Mouse (Mus musculus) E14TG2a.4 (cell line): ENCODE measurements around the gene Zfp212.
A peak's percentile ranks its signal among the peaks of the same experiment; 100 is the strongest.

Source experiments
- H3K27me3 ChIP-seq: 2 replicates; pipeline ENCODE4 v1.6.1; 2014; ENCODE audit warnings: low read length, control low read depth; ENCODE audit not compliant: insufficient read depth
- H3K36me3 ChIP-seq: 2 replicates; pipeline ENCODE4 v1.6.1; 2014; ENCODE audit warnings: low read length, control low read depth; ENCODE audit not compliant: insufficient read depth
- H3K4me1 ChIP-seq: replicated peaks from 2 replicates; pipeline ENCODE4 v1.6.1; 2014; ENCODE audit warnings: low read depth, low read length, control low read depth
- H3K4me3 ChIP-seq: replicated peaks from 2 replicates; pipeline ENCODE4 v1.5.1; 2014; ENCODE audit warnings: mild to moderate bottlenecking, low read length
- H3K9me3 ChIP-seq: 2 replicates; pipeline ENCODE4 v1.6.1; 2014; ENCODE audit warnings: low read length, control low read depth
- CTCF ChIP-seq: conservative IDR thresholded peaks from 2 replicates; pipeline ENCODE4 v1.5.1; 2014; ENCODE audit warnings: low read length
- NANOG ChIP-seq: IDR thresholded peaks from 2 replicates; pipeline ENCODE4 v1.6.1; 2014; ENCODE audit warnings: borderline replicate concordance, low read length, mixed read lengths
- POU5F1 ChIP-seq: IDR thresholded peaks from 2 replicates; pipeline ENCODE4 v1.6.1; 2014; ENCODE audit warnings: low read length, borderline replicate concordance

The Zfp212 gene

GRCm38 (mm10) chr6:47917051-47917450 is 3.2 kb upstream of the Zfp212 start:
- Histone ChIP-seq H3K36me3 (no peaks in the 10 kb centered on the region), H3K27me3 (no peaks in the 10 kb centered on the region), H3K4me1 (peaks cover 45% of the 10 kb centered on the region), H3K9me3 (no peaks in the 10 kb centered on the region), H3K4me3 (no peak overlapping the region)
- TF ChIP-seq POU5F1, result no peak
- no peak for TF ChIP-seq CTCF

- Histone ChIP-seq H3K36me3 (no peaks in the 10 kb centered on the region; the same call in 1 of the 2 replicates), H3K4me1 (peaks cover 55% of the 10 kb centered on the region), H3K27me3 (no peaks in the 10 kb centered on the region), H3K4me3 (no peak overlapping the region), H3K9me3 (no peaks in the 10 kb centered on the region)
- TF ChIP-seq POU5F1 (no peak), NANOG (no peak), CTCF (no peak)
Measured at GRCm38 (mm10) chr6:47918768-47919274, 1.5 kb upstream of the Zfp212 start.

GRCm38 (mm10) chr6:47919646-47920446 is 430 bp upstream of the Zfp212 start:
- Histone ChIP-seq H3K4me1 (peaks cover 55% of the 10 kb centered on the region), H3K27me3 (no peaks in the 10 kb centered on the region), H3K4me3 (peak overlapping the region; percentile 92), H3K9me3 (no peaks in the 10 kb centered on the region), H3K36me3 (no peaks in the 10 kb centered on the region; the same call in 1 of the 2 replicates)
- TF ChIP-seq NANOG, result no peak
- TF ChIP-seq POU5F1, result no peak
- no peak for TF ChIP-seq CTCF

- peaks cover 17% of the 10 kb centered on the region for H3K9me3 ChIP-seq
- peaks cover 42% of the 10 kb centered on the region for H3K27me3 ChIP-seq
- H3K4me3 ChIP-seq, result peak overlapping the region; percentile 78
- no peak for TF ChIP-seq NANOG
- TF ChIP-seq CTCF, result no peak
- TF ChIP-seq POU5F1, result no peak
- peaks cover 11% of the 10 kb centered on the region for H3K4me1 ChIP-seq
- H3K36me3 ChIP-seq, result no peaks in the 10 kb centered on the region
Measured at GRCm38 (mm10) chr6:47942461-47942860, 22.2 kb downstream of the Zfp212 start.

DNA sequence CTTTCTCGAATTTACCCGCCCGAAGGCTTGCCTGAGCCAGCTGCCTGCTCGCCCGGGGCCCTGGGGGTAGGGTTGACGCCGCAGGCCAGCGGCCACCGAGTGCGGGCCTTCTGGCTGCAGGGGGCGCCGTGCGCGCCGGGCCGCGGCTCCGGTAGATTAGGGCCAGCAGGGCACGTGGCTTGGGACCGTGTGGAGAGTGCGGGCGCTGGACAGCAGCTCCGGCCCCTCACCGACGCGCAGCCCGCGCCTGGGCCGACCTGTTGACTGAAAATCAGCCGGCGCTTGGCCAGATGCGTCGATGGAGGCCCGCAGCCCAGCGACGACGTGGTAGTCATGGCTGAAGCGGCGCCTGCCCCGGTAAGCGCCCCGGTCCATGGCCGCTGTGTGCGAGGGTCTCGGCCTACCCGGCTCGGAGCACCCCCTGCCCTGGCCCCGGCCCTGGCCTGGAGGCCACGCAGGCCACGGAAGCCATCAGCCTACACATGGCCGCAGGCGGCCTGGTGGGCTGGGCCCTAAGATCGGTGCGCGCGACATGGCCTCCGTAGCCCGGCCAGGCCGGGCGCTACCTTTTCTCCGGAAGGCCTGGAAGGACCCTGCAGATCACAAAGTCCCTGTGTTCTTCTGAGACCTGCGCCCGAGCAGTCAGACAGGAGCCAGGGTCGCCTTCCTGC is 22.9 kb downstream of the Zfp212 start:
- TF ChIP-seq CTCF, result no peak
- no peak for TF ChIP-seq POU5F1
- TF ChIP-seq NANOG, result no peak
- Histone ChIP-seq H3K9me3 (peaks cover 17% of the 10 kb centered on the region), H3K4me3 (peak overlapping the region; percentile 78), H3K4me1 (peaks cover 11% of the 10 kb centered on the region), H3K27me3 (peaks cover 42% of the 10 kb centered on the region), H3K36me3 (no peaks in the 10 kb centered on the region)

DNA sequence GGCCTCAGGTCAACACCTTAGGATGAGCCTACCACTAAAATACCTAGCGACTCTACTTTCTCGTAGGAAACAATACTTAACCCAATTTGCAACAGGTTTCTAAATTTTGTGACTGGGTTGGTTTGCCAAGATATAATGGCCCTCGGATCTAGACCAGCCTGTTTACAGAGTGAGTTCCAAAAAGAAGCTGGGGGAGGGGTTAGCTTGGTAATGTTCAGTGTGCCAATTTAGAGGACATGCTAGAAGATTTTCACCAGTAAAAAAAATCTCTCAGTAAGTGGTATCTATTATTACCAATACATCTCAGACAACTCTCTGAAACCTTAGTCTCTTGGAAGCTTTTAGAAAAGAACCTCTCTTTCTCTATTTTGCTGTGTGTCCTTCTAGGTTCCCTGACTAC is 23.4 kb downstream of the Zfp212 start:
- H3K36me3 ChIP-seq, result no peaks in the 10 kb centered on the region
- H3K4me1 ChIP-seq, result peaks cover 11% of the 10 kb centered on the region
- peaks cover 42% of the 10 kb centered on the region for H3K27me3 ChIP-seq
- no peak for TF ChIP-seq NANOG
- no peak for TF ChIP-seq POU5F1
- TF ChIP-seq CTCF, result no peak
- peak overlapping the region; percentile 78 for H3K4me3 ChIP-seq
- peaks cover 17% of the 10 kb centered on the region for H3K9me3 ChIP-seq

DNA sequence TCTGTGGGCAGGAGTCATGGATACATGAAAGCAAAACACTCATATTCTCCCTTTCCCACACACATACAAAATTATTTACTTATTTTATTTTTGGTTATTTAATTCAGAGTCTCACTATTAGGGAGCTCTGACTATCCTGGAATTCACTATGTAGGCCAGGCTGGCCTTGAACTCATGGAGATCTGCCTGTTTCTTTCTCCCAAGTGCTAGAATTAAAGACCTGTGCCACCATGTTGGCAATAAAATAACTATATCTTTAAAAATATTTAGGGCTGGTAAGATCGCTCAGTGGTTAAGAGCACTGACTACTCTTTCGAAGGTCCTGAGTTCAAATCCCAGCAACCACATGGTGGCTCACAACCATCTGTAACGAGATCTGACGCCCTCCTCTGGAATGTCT is 27.1 kb downstream of the Zfp212 start:
- no peak overlapping the region for H3K4me3 ChIP-seq
- TF ChIP-seq CTCF (no peak), POU5F1 (no peak), NANOG (no peak)
- no peaks in the 10 kb centered on the region for H3K36me3 ChIP-seq
- peaks cover 17% of the 10 kb centered on the region for H3K9me3 ChIP-seq
- H3K4me1 ChIP-seq, result peaks cover 13% of the 10 kb centered on the region
- H3K27me3 ChIP-seq, result peaks cover 60% of the 10 kb centered on the region

- peak within 1 kb of the TSS; percentile 81 for H3K4me3 ChIP-seq
- peaks cover 13% of the 10 kb centered on the region for H3K36me3 ChIP-seq
- TF ChIP-seq CTCF (no peak), POU5F1 (no peak), NANOG (no peak)
- H3K27me3 ChIP-seq, result peaks cover 49% of the 10 kb centered on the region
- peaks cover 18% of the 10 kb centered on the region for H3K4me1 ChIP-seq
- no peaks in the 10 kb centered on the region for H3K9me3 ChIP-seq
Measured at GRCm38 (mm10) chr6:47953191-47953726, 33.0 kb downstream of the Zfp212 start, which contains the start of gene Zfp956. Gene Zfp956 (plus strand): TSS chr6:47953390.
